Comparison of ENCODE assay signal across 19 mouse cellular contexts in the genomic region with DNA sequence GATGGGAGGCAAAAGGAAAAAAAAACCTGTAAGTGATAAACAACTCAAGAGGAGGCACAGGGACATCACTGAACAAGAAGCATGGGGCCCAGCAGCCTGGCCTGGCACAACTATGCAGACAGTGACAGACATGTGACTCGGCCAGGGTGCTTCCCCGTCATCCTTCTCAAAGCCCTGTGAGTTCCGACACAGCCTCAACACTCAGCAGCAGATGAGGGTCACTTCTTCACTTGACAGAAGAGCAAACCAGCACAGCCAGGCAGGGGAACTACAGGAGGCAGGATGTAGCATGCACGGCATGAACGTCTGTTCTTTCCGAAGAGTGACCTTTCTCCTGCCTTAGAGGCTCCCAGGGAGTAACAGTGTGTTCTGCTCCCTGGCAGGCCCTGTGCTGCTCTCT.
"Had no signal": no experiment of that assay in that cellular context is flagged by ENCODE, and none has a peak within 500 bp of the region (broad histone marks: within the 10 kb centered on the region; RNA-seq: fewer than 3 reads in every experiment).

No protein-coding gene starts in this region.

- ATAC-seq: midbrain, embryonic 13.5 days had no signal

- H3K36me3 ChIP-seq: limb, embryonic 12.5 days; midbrain, embryonic 13.5 days; neural tube, embryonic 12.5 days had no signal

- H3K27me3 ChIP-seq: limb, embryonic 12.5 days; midbrain, embryonic 13.5 days; neural tube, embryonic 12.5 days had no signal

- H3K4me2 ChIP-seq: limb, embryonic 12.5 days; midbrain, embryonic 13.5 days; neural tube, embryonic 12.5 days had no signal

- H3K9ac ChIP-seq: limb, embryonic 12.5 days; liver, embryonic 14.5 days; midbrain, embryonic 13.5 days; neural tube, embryonic 12.5 days had no signal

- H3K9me3 ChIP-seq: limb, embryonic 12.5 days; megakaryocyte, embryonic 14.5 days; midbrain, embryonic 13.5 days; neural tube, embryonic 12.5 days had no signal

- H3K27ac ChIP-seq: kidney, postnatal 0 days; limb, embryonic 12.5 days; liver, embryonic 14.5 days; macrophage; midbrain, embryonic 13.5 days; neural tube, embryonic 12.5 days had no signal

- DNase-seq: kidney, adult 11 months; kidney, adult 9 months; kidney, postnatal 36 days; layer of hippocampus, adult 9-11 months; layer of hippocampus, postnatal 36 days; liver; lung, adult 2 months; lung, postnatal 10 days; retina, postnatal 1 day; thymus, adult 2 months; thymus, postnatal 36 days had no signal

- H3K4me3 ChIP-seq: limb, embryonic 12.5 days; megakaryocyte, embryonic 14.5 days; midbrain, embryonic 13.5 days; myocyte; neural tube, embryonic 12.5 days had no signal
